Mouse (Mus musculus) olfactory bulb, adult 2 months (tissue): ENCODE measurements at regions not wholly inside any gene's neighbourhood (a gene's known extent, or its start where the extent isn't known, plus 50 kb on each side); places are given as distances from the start of the nearest gene placed in this dataset.

Experiments used
- H3K27ac ChIP-seq: fragments of 200-500 bp; 2 replicates; pipeline ENCODE4 v1.5.1; 2012; ENCODE audit warnings: low read depth, low read length; ENCODE audit not compliant: insufficient read depth
- H3K4me1 ChIP-seq: fragments of 200-500 bp; 2 replicates; pipeline ENCODE4 v1.6.1; 2012; ENCODE audit warnings: low read length; ENCODE audit not compliant: control insufficient read depth, insufficient read depth
- H3K4me3 ChIP-seq: fragments of 200-500 bp; 2 replicates; pipeline ENCODE4 v1.5.1; 2012; ENCODE audit warnings: mild to moderate bottlenecking, low read depth, low read length, moderate library complexity; ENCODE audit not compliant: insufficient read depth
- CTCF ChIP-seq: fragments of 200-500 bp; IDR thresholded peaks from 2 replicates; pipeline ENCODE4 v1.5.1; 2012; ENCODE audit warnings: low read depth, mild to moderate bottlenecking, low read length, moderate library complexity; ENCODE audit not compliant: insufficient read depth
- POLR2A ChIP-seq: fragments of 200-500 bp; IDR thresholded peaks from 2 replicates; pipeline ENCODE4 v1.6.1; 2012; ENCODE audit warnings: mild to moderate bottlenecking, low read depth, low read length, moderate library complexity; ENCODE audit not compliant: insufficient read depth
- WGBS: fragments of 180-500 bp; shearing (Covaris S2); methylation state at CpG from one replicate; pipeline ENCODE4 v1.1.7; 2018; 5-methylcytosine and 5-hydroxymethylcytosine counted together

- 77% methylated on average over 9 of the region's 9 CpGs for WGBS
- H3K4me1 ChIP-seq, result peaks cover 10% of the 10 kb centered on the region
- TF ChIP-seq CTCF (no peak), POLR2A (no peak)
- no peak overlapping the region for H3K27ac ChIP-seq
- H3K4me3 ChIP-seq, result no peak overlapping the region
Measured at GRCm38 (mm10) chr19:32960196-32960947, 203.1 kb downstream of the Pten start.

- H3K4me1 ChIP-seq, result peaks cover 6% of the 10 kb centered on the region
- WGBS, result 95% methylated on average over 5 of the region's 5 CpGs
- no peak overlapping the region for H3K4me3 ChIP-seq
- TF ChIP-seq POLR2A (no peak), CTCF (no peak)
- H3K27ac ChIP-seq, result no peak overlapping the region
Measured at GRCm38 (mm10) chr19:32961525-32961924, 204.2 kb downstream of the Pten start.

- WGBS, result 42% methylated on average over 1 of the region's 1 CpGs
- TF ChIP-seq POLR2A (no peak), CTCF (no peak)
Measured at GRCm38 (mm10) chr19:32963983-32964382, 206.7 kb downstream of the Pten start.

GRCm38 (mm10) chr19:32965488-32965887, 208.2 kb downstream of the Pten start:
- Histone ChIP-seq H3K27ac (no peak overlapping the region), H3K4me3 (no peak overlapping the region), H3K4me1 (no peaks in the 10 kb centered on the region)
- TF ChIP-seq POLR2A (no peak), CTCF (no peak)
- WGBS, result 66% methylated on average over 2 of the region's 2 CpGs

More at GRCm38 (mm10) chr19:32963983-32964382, 206.7 kb downstream of the Pten start:
- no peak overlapping the region for H3K4me3 ChIP-seq
- H3K4me1 ChIP-seq, result 0 out of 2 replicates have a peak, but pooled peaks cover 2% of the 10 kb centered on the region
- H3K27ac ChIP-seq, result no peak overlapping the region

- WGBS, result 59% methylated on average over 7 of the region's 7 CpGs
- no peak overlapping the region for H3K27ac ChIP-seq
- TF ChIP-seq CTCF, result no peak
- H3K4me1 ChIP-seq, result no peaks in the 10 kb centered on the region
- no peak overlapping the region for H3K4me3 ChIP-seq
Measured at GRCm38 (mm10) chr19:32969213-32969776, 212.0 kb downstream of the Pten start.

- TF ChIP-seq CTCF (no peak), POLR2A (no peak)
- 96% methylated on average over 6 of the region's 6 CpGs for WGBS
- Histone ChIP-seq H3K27ac (no peak overlapping the region), H3K4me1 (0 out of 2 replicates have a peak, but pooled peaks cover 2% of the 10 kb centered on the region), H3K4me3 (no peak overlapping the region)
Measured at GRCm38 (mm10) chr19:32972116-32972515, 214.8 kb downstream of the Pten start.

GRCm38 (mm10) chr19:32973130-32973529, 215.8 kb downstream of the Pten start:
- no peak overlapping the region for H3K4me3 ChIP-seq
- TF ChIP-seq POLR2A (no peak), CTCF (no peak)
- WGBS, result 89% methylated on average over 3 of the region's 3 CpGs
- no peak overlapping the region for H3K27ac ChIP-seq
- 0 out of 2 replicates have a peak, but pooled peaks cover 2% of the 10 kb centered on the region for H3K4me1 ChIP-seq

- H3K4me1 ChIP-seq, result 0 out of 2 replicates have a peak, but pooled peaks cover 2% of the 10 kb centered on the region
- 75% methylated on average over 4 of the region's 4 CpGs for WGBS
Measured at GRCm38 (mm10) chr19:32974778-32975240, 217.5 kb downstream of the Pten start.

GRCm38 (mm10) chr19:32975303-32975702, 218.0 kb downstream of the Pten start:
- H3K4me3 ChIP-seq, result no peak overlapping the region
- 87% methylated on average over 5 of the region's 5 CpGs for WGBS
- 0 out of 2 replicates have a peak, but pooled peaks cover 2% of the 10 kb centered on the region for H3K4me1 ChIP-seq
- no peak overlapping the region for H3K27ac ChIP-seq
- TF ChIP-seq CTCF (no peak), POLR2A (no peak)

More at GRCm38 (mm10) chr19:32974778-32975240, 217.5 kb downstream of the Pten start:
- TF ChIP-seq POLR2A (no peak), CTCF (no peak)
- no peak overlapping the region for H3K4me3 ChIP-seq
- no peak overlapping the region for H3K27ac ChIP-seq
